Mouse (Mus musculus) hindbrain, embryonic 14.5 days (tissue): ENCODE data around the gene Tra2b. TPM values are rescaled to one million over a fixed set of nuclear protein-coding genes. Genes with fewer than 3 reads are reported as not detected.
"Not testable (repeated sequence)": the region's sequence is repeated elsewhere in the genome, so short reads cannot be mapped to it uniquely, and the experiment has no call there.

Source experiments
- ATAC-seq: fragments of 200-750 bp; cut with Nextera tagmentation; 2 replicates; pipeline ENCODE4 v1.8.0; 2017; ENCODE audit warnings: moderate number of reproducible peaks, mild to moderate bottlenecking, moderate TSS enrichment, moderate library complexity; ENCODE audit not compliant: low FRiP score
- DNase-seq: peaks from one replicate; pipeline ENCODE4 v3.0.0-alpha.2; 2015; ENCODE audit warnings: low spot score
- H3K27ac ChIP-seq: fragments of 300-500 bp; sonication (generic); 2 replicates; pipeline ENCODE4 v1.5.1; 2014; ENCODE audit warnings: mild to moderate bottlenecking, moderate library complexity
- H3K27me3 ChIP-seq: fragments of 300-500 bp; sonication (generic); 2 replicates; pipeline ENCODE4 v1.6.1; 2014; ENCODE audit warnings: mild to moderate bottlenecking, low read length, mixed read lengths; ENCODE audit not compliant: control insufficient read depth, insufficient read depth
- H3K36me3 ChIP-seq: fragments of 300-500 bp; sonication (generic); replicated peaks from 2 replicates; pipeline ENCODE4 v1.6.1; 2014; ENCODE audit not compliant: control insufficient read depth, insufficient read depth
- H3K4me1 ChIP-seq: fragments of 300-500 bp; sonication (generic); replicated peaks from 2 replicates; pipeline ENCODE4 v1.6.1; 2014; ENCODE audit warnings: antibody characterized with exemption, low read length, mixed read lengths; ENCODE audit not compliant: control insufficient read depth, insufficient read depth
- H3K4me2 ChIP-seq: fragments of 300-500 bp; sonication (generic); replicated peaks from 2 replicates; pipeline ENCODE4 v1.6.1; 2014; ENCODE audit warnings: mild to moderate bottlenecking, moderate library complexity
- H3K4me3 ChIP-seq: fragments of 300-500 bp; sonication (generic); replicated peaks from 2 replicates; pipeline ENCODE4 v1.5.1; 2014; ENCODE audit warnings: mild to moderate bottlenecking, low read length
- H3K9ac ChIP-seq: fragments of 300-500 bp; sonication (generic); 2 replicates; pipeline ENCODE4 v1.6.1; 2014
- H3K9me3 ChIP-seq: fragments of 300-500 bp; sonication (generic); 2 replicates; pipeline ENCODE4 v1.6.1; 2016; ENCODE audit warnings: low read length; ENCODE audit not compliant: control insufficient read depth
- WGBS: fragments of 180-500 bp; shearing (Covaris S2); extraction: QIAGEN DNeasy Blood & Tissue Kit; methylation state at CpG from one replicate; pipeline ENCODE4 v1.1.7; 2014; 5-methylcytosine and 5-hydroxymethylcytosine counted together
- polyA plus RNA-seq: library from polyadenylated mRNA; unstranded; fragments of >200 nt; fragmentation: Nextera tagmentation; extraction: Ambion mirVana; gene quantifications from 2 replicates; pipeline ENCODE4 v1.2.1, GENCODE M21; 2014

Tra2b gene
- 222 and 239 TPM in 2 replicates for polyA plus RNA-seq

DNA sequence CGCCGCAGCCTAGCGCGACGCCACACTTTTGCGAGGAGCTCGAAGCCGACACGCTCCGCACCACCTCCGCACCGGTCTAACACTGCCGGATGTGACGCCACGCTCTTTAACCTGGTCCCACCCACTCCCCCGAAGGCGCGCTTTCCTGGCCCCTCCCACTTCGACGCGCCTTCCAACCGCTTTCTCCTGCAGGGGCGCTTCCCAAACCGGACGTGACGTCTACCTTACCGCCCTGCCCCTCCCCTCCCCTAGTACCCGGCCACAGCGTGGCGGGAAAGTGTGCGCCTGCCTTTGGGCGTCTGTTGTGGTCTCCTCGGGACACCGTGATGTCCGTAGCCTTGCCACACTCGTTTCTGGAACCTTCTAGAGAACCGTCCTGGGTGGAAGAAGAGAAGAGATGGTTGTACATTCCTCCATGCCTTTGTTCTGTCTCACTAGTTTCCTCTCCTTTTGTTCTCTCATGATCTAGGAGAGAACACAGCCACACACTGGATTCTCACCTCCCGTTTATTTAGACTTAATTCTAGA lies at the start of gene Tra2b:
Gene Tra2b, minus strand, starts transcription at position 157 of the 528 bp plus-strand sequence.
- H3K27ac ChIP-seq: peak within 1 kb of the TSS; percentile 96
- H3K36me3 ChIP-seq: no peaks in the 10 kb centered on the region
- WGBS: under 1% methylated on average over 33 of the region's 38 CpGs
- peak; percentile 99 for DNase-seq
- H3K9me3 ChIP-seq: no peaks in the 10 kb centered on the region
- peaks cover 26% of the 10 kb centered on the region for H3K4me1 ChIP-seq
- peak within 1 kb of the TSS; percentile 84 for H3K4me2 ChIP-seq
- H3K9ac ChIP-seq: peak within 1 kb of the TSS; percentile 83
- peak within 1 kb of the TSS; percentile 69 for H3K4me3 ChIP-seq
- peak; percentile 98 for ATAC-seq
- H3K27me3 ChIP-seq: no peaks in the 10 kb centered on the region

DNA sequence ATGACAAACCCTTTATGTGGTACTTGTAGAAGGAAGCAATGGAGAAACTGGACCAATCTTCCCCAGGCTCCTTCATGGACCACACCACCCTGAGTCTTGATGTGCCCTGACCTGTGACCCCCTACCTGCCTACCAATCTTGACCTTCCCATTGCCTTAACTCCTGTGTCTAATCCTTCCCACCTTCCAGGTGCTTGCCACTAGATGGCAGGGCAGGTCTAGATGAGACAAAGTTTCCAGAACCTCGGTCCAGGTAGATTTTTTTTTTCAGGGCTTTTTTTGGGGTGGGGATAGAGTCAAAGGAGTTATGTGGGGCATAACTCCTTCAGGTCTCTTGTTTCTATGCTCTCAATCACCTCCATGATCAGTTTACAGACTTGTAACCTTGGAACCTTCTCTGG lies 44.8 kb upstream of the Tra2b start:
- Histone ChIP-seq H3K4me2 (no peak overlapping the region), H3K27me3 (no peaks in the 10 kb centered on the region), H3K27ac (no peak overlapping the region), H3K9me3 (no peaks in the 10 kb centered on the region), H3K4me1 (no peaks in the 10 kb centered on the region), H3K4me3 (no peak overlapping the region), H3K36me3 (no peaks in the 10 kb centered on the region), H3K9ac (no peak overlapping the region)
- no peak for ATAC-seq
- WGBS: 25% methylated on average over 1 of the region's 1 CpGs
- DNase-seq: peak; percentile 41

DNA sequence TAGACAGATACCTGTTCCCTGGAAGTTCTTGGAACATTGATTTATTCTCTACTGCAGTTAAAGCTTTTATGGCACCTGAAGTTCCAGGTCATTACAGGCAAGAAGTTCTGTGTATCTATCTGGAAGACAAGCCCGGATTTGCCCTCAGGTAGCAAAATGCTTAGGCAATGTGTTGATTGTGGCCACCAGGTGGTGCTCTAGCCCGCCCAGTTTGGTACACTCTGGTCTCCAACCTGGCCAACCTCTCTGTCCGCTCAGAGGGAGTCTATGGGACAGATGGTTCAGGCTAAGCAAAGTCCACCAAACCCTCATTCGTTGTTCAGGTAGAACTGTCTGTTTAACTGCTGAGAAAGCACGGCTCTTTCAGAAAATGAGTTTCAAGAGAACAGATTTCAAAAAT lies 36.8 kb upstream of the Tra2b start:
- ATAC-seq: peak; percentile 43; the same call in 1 of the 2 replicates

DNA sequence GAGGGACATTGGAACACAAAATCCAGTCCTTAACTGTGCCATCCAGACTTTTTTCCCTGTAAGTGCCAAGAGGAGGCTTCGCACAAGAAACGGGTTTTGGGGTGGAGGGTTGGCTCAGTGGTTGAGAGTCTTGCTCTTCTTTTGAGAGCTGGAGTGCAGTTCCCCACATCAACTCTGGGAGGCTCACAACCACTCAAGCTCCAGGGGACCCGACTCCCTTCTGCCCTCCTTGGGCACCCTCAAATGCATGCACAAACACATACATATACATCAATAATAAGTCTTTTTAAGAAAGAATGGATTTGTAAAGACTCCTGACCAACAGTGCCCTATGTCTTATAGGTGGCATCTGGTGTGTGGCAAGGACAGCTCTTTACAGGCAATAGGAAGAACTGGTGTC lies 35.6 kb upstream of the Tra2b start:
- Histone ChIP-seq H3K4me3 (no peak overlapping the region), H3K4me2 (no peak overlapping the region), H3K4me1 (no peaks in the 10 kb centered on the region), H3K36me3 (no peaks in the 10 kb centered on the region), H3K27ac (no peak overlapping the region), H3K9me3 (no peaks in the 10 kb centered on the region), H3K27me3 (no peaks in the 10 kb centered on the region), H3K9ac (no peak overlapping the region)
- DNase-seq (no peak), ATAC-seq (no peak)
- WGBS: 76% methylated on average over 3 of the region's 3 CpGs

More for the DNA sequence above, 36.8 kb upstream of the Tra2b start:
- no peak overlapping the region for H3K27ac ChIP-seq
- no peaks in the 10 kb centered on the region for H3K9me3 ChIP-seq
- no peak overlapping the region for H3K9ac ChIP-seq
- no peaks in the 10 kb centered on the region for H3K4me1 ChIP-seq
- DNase-seq: peak; percentile 70
- H3K27me3 ChIP-seq: no peaks in the 10 kb centered on the region
- H3K36me3 ChIP-seq: no peaks in the 10 kb centered on the region
- H3K4me2 ChIP-seq: no peak overlapping the region
- no peak overlapping the region for H3K4me3 ChIP-seq
- WGBS: 35% methylated on average over 5 of the region's 5 CpGs

DNA sequence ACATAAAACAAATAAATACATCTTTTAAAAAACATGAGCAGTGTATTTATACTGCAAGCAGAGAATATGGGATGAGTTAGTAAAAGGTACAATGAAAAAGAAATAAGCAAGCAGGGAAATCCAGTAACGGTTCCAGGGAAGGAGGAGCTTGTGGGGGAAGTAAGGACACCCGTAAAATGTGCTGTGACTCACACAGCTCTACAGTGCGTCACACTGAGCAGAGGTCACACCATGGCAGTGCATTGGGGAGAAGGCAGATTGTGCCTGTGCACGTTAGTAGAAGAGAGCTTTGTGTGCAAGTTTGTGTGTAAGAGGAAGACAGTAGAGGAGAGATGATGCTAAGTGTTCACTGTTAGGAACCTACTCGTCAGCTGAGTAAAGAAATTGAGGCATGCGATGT lies 31.1 kb upstream of the Tra2b start:
- no peaks in the 10 kb centered on the region for H3K4me1 ChIP-seq
- WGBS: 76% methylated on average over 6 of the region's 6 CpGs
- H3K27me3 ChIP-seq: no peaks in the 10 kb centered on the region
- H3K4me3 ChIP-seq: no peak overlapping the region
- H3K9me3 ChIP-seq: no peaks in the 10 kb centered on the region
- no peak overlapping the region for H3K9ac ChIP-seq
- no peaks in the 10 kb centered on the region for H3K36me3 ChIP-seq
- H3K27ac ChIP-seq: no peak overlapping the region
- DNase-seq (no peak), ATAC-seq (no peak)
- no peak overlapping the region for H3K4me2 ChIP-seq

DNA sequence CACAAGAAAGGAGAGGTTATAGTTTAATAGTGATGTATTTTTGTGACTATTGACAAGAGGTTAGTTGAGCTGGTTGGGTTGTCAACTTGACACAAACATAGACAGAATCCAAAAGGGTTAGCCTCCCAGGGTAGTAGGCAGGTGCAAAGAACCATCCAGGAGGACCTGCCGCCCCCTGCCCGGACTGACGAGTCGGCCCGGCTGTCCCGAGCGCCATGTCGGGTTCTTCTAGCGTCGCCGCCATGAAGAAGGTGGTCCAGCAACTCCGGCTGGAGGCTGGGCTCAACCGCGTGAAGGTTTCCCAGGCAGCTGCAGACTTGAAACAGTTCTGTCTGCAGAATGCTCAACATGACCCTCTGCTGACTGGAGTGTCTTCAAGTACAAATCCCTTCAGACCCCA lies 29.0 kb upstream of the Tra2b start:
- H3K4me3 ChIP-seq, H3K9ac ChIP-seq, H3K36me3 ChIP-seq, DNase-seq, H3K9me3 ChIP-seq, H3K4me2 ChIP-seq, H3K27me3 ChIP-seq, H3K27ac ChIP-seq, ATAC-seq, H3K4me1 ChIP-seq: not testable (repeated sequence)
- WGBS: 96% methylated on average over 14 of the region's 14 CpGs

DNA sequence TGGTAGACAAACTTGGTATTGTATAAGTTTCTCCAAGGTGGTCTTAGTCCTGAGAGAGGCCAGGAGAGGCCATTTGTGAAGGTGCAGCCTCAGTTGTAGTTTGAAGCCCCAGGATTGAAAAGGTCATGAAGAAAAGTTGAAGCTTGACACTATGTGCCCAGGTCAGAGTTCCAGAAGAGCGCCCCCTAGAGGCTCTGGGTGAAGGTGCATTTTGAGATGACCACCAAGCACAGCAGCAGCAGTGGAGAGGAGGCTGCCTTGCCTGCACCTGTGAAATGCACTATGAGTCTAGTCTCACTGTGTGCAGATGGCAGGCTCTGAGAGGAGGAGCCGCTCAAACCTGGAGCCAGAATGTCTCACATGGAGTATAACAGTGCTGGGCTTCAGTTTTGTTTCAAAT lies 27.8 kb upstream of the Tra2b start:
- Histone ChIP-seq H3K9ac (no peak overlapping the region), H3K9me3 (no peaks in the 10 kb centered on the region), H3K4me3 (no peak overlapping the region), H3K27ac (no peak overlapping the region), H3K27me3 (no peaks in the 10 kb centered on the region), H3K36me3 (no peaks in the 10 kb centered on the region), H3K4me1 (no peaks in the 10 kb centered on the region), H3K4me2 (no peak overlapping the region)
- DNase-seq (no peak), ATAC-seq (no peak)
- WGBS: 52% methylated on average over 2 of the region's 2 CpGs

DNA sequence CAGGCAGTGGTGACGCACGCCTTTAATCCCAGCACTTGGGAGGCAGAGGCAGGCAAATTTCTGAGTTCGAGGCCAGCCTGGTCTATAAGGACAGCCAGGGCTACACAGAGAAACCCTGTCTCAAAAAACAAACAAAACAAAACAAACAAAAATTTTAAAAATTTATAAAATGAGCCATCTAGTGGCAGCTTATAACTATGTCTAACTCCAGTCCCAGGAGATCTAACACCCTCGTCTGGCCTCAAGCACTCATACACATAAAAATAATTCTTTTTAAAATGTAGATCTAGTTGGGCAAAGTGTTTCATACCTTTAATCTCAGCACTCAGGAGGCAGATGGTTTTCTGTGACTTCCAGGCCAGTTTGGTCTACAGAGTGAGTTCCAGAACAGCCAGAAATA lies 26.6 kb upstream of the Tra2b start:
- ATAC-seq: no peak
- H3K27ac ChIP-seq: no peak overlapping the region
- no peak for DNase-seq
- no peaks in the 10 kb centered on the region for H3K9me3 ChIP-seq
- H3K4me3 ChIP-seq: no peak overlapping the region
- no peaks in the 10 kb centered on the region for H3K36me3 ChIP-seq
- no peak overlapping the region for H3K4me2 ChIP-seq
- H3K4me1 ChIP-seq: no peaks in the 10 kb centered on the region
- H3K27me3 ChIP-seq: no peaks in the 10 kb centered on the region
- 93% methylated on average over 4 of the region's 4 CpGs for WGBS
- no peak overlapping the region for H3K9ac ChIP-seq

DNA sequence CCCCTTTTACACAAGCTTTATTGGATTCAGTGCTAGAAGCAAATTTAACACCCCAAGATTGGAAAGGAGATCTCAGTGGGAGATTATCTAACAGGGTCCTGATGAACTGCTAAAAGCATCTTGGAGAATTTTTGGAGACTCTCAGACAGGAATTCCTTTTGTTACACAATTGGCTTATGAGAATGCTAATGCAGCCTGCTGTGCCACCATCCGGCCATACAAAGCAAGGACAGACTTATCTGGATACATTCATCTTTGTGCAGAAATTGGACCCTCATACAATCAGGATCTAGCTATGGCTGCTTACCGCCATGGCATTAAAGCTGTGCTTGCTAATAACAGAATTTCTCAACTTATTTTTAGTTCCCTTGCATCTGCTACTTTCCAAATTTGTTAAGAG lies 23.8 kb upstream of the Tra2b start:
- H3K27me3 ChIP-seq: no peaks in the 10 kb centered on the region
- H3K9ac ChIP-seq: no peak overlapping the region
- ATAC-seq: no peak
- no peak overlapping the region for H3K27ac ChIP-seq
- WGBS: 58% methylated on average over 2 of the region's 2 CpGs
- no peak overlapping the region for H3K4me3 ChIP-seq
- no peaks in the 10 kb centered on the region for H3K36me3 ChIP-seq
- no peaks in the 10 kb centered on the region for H3K4me1 ChIP-seq
- no peak overlapping the region for H3K4me2 ChIP-seq
- no peak for DNase-seq
- no peaks in the 10 kb centered on the region for H3K9me3 ChIP-seq

DNA sequence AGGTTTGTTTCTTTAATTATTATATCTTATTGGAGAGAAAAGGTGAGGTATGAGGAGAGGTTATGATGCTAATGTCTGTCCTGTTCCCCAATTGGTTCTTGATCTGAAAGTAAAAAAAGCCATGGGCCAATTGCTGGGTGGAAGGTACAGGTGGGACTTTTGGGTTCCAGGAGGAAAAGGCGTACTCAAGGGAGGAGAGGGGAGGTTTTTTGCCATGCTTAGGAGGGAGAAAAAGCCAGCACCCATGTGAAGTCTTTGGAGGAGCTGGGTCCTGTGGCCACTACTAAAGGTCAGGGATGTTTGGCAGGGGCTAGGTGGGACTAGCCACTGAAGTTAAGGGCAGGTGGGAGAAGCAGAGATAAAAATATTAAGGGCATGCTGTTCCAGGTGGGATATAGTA lies 21.2 kb upstream of the Tra2b start:
- WGBS: 100% methylated on average over 1 of the region's 1 CpGs
- DNase-seq (no peak), ATAC-seq (no peak)
- Histone ChIP-seq H3K27ac (no peak overlapping the region), H3K9ac (no peak overlapping the region), H3K36me3 (no peaks in the 10 kb centered on the region), H3K4me2 (no peak overlapping the region), H3K4me1 (no peaks in the 10 kb centered on the region), H3K9me3 (no peaks in the 10 kb centered on the region), H3K27me3 (no peaks in the 10 kb centered on the region), H3K4me3 (no peak overlapping the region)
